Mouse (Mus musculus) heart, embryonic 14.5 days (tissue): ENCODE measurements around the gene Mcf2l. TPM values are rescaled to one million over a fixed set of nuclear protein-coding genes. Genes with fewer than 3 reads are reported as not detected.

ENCODE experiments used
- ATAC-seq: fragments of 200-750 bp; cut with Nextera tagmentation; 2 replicates; pipeline ENCODE4 v1.8.0; 2017; ENCODE audit warnings: low read depth, moderate TSS enrichment; ENCODE audit not compliant: insufficient number of reproducible peaks, insufficient read depth, low FRiP score
- H3K27ac ChIP-seq, 2 experiments: fragments of 200-500 bp in 1 of 2; fragments of 300-500 bp in 1 of 2; sonication (generic) in 1 of 2; replicated peaks in 1 of 2; 2 replicates each; pipeline ENCODE4 v1.5.1; 2012 to 2014; ENCODE audit warnings: low read depth in 2 of 2, low read length in 2 of 2, control low read depth in 1 of 2, mild to moderate bottlenecking in 1 of 2, mixed read lengths in 1 of 2; ENCODE audit not compliant: control insufficient read depth in 1 of 2, insufficient read depth in 1 of 2
- H3K27me3 ChIP-seq: fragments of 300-500 bp; sonication (generic); 2 replicates; pipeline ENCODE4 v1.6.1; 2014; ENCODE audit warnings: mild to moderate bottlenecking, low read length, control low read depth; ENCODE audit not compliant: control insufficient read depth, insufficient read depth
- H3K36me3 ChIP-seq: fragments of 300-500 bp; sonication (generic); 2 replicates; pipeline ENCODE4 v1.6.1; 2014; ENCODE audit warnings: mild to moderate bottlenecking, control low read depth, low read length, mixed read lengths; ENCODE audit not compliant: control insufficient read depth, insufficient read depth
- H3K4me1 ChIP-seq, 2 experiments: fragments of 200-500 bp in 1 of 2; fragments of 300-500 bp in 1 of 2; sonication (generic) in 1 of 2; 2 replicates each; pipeline ENCODE4 v1.6.1; 2012 to 2014; ENCODE audit warnings: low read length in 2 of 2, control low read depth in 1 of 2, mixed read lengths in 1 of 2; ENCODE audit not compliant: control insufficient read depth in 2 of 2, insufficient read depth in 2 of 2
- H3K4me2 ChIP-seq: fragments of 300-500 bp; sonication (generic); 2 replicates; pipeline ENCODE4 v1.6.1; 2014; ENCODE audit warnings: mild to moderate bottlenecking, low read length
- H3K4me3 ChIP-seq, 2 experiments: fragments of 200-500 bp in 1 of 2; fragments of 300-500 bp in 1 of 2; sonication (generic) in 1 of 2; 2 replicates each; pipeline ENCODE4 v1.5.1; 2012 to 2014; ENCODE audit warnings: low read length in 2 of 2, mild to moderate bottlenecking in 2 of 2, control low read depth in 1 of 2, low read depth in 1 of 2, moderate library complexity in 1 of 2; ENCODE audit not compliant: control insufficient read depth in 1 of 2, insufficient read depth in 1 of 2
- H3K9ac ChIP-seq: fragments of 300-500 bp; sonication (generic); 2 replicates; pipeline ENCODE4 v1.6.1; 2014; ENCODE audit warnings: mild to moderate bottlenecking, low read length
- H3K9me3 ChIP-seq: fragments of 300-500 bp; sonication (generic); 2 replicates; pipeline ENCODE4 v1.6.1; 2016; ENCODE audit warnings: low read length, control low read depth; ENCODE audit not compliant: control insufficient read depth
- WGBS: fragments of 180-500 bp; shearing (Covaris S2); extraction: QIAGEN DNeasy Blood & Tissue Kit; methylation state at CpG from one replicate; pipeline ENCODE4 v1.1.7; 2014; 5-methylcytosine and 5-hydroxymethylcytosine counted together
- polyA plus RNA-seq: library from polyadenylated mRNA; unstranded; fragments of >200 nt; fragmentation: Nextera tagmentation; extraction: Ambion mirVana; gene quantifications from 2 replicates; pipeline ENCODE4 v1.2.1, GENCODE M21; 2014

The Mcf2l gene
- polyA plus RNA-seq, 1 experiment from 2014 or later = 13.4 TPM

DNA sequence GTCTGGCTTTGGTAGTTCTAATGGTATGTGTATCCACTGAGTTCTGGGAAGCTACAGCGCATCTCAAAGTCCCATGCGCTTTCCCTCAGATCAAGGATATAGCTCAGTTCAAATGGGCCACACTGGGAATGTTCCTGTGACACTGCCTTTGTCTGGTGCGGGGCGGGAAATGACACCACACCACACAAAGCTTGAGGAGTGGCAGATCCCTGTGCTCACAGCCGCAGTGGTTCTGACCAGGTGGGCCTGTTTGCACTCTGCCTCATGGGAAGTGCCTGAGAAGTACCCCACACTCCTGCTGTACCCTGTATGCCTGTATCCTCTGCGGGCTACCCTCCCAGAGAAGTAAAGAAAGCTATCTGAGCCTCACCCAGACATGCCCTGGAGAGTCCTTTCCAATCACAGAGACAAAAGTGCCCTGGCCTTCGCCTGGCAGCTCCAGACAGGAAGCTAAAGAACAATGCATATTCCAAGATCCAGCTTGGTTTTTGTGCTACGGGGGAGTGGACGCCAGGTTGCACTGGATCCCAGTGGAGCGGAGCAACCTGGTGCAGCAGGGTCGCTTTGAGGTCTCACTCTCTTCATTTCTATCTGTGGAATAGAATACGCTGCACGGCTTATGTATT lies 30.3 kb downstream of the Mcf2l start:
- Histone ChIP-seq H3K36me3 (no peaks in the 10 kb centered on the region), H3K4me1 (peaks cover 6 to 8% of the 10 kb centered on the region in 2 experiments; a peak in 2 of 4 replicates), H3K27me3 (no peaks in the 10 kb centered on the region), H3K27ac (peak overlapping the region in 1 of 2 experiments; percentile 12; a peak in 2 of 4 replicates), H3K9me3 (no peaks in the 10 kb centered on the region), H3K9ac (no peak overlapping the region), H3K4me3 (no peak overlapping the region), H3K4me2 (no peak overlapping the region)
- WGBS = 80% methylated on average over 13 of the region's 13 CpGs
- no peak for ATAC-seq

DNA sequence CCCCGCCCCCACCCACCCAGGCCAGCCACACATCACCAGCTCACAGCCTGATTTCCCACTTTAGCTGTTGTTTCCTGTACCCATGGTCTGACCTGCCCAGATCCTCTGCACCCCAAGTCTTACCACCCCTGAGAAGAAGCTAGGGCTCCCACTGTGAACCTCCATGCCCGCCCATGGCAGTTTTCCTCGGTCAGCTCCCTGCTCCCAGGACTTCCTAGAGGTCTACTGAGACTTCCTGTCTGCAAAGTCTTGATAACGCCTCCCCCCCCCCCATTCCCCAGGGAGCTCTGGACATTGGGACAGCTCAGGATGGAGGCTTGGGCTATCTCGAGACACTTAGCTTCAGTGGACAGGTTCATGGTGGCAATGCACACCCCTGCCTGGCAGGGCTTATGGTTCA lies 31.5 kb downstream of the Mcf2l start:
- Histone ChIP-seq H3K4me1 (peaks cover 4 to 8% of the 10 kb centered on the region in 2 experiments; a peak in 2 of 4 replicates), H3K27ac (0 out of 4 replicates have a peak overlapping the region, but pooled peaks of 1 of the 2 experiments have one; percentile 20), H3K27me3 (no peaks in the 10 kb centered on the region), H3K4me3 (no peak overlapping the region), H3K9ac (no peak overlapping the region), H3K4me2 (no peak overlapping the region), H3K36me3 (no peaks in the 10 kb centered on the region), H3K9me3 (no peaks in the 10 kb centered on the region)
- 56% methylated on average over 5 of the region's 5 CpGs for WGBS
- ATAC-seq = no peak

DNA sequence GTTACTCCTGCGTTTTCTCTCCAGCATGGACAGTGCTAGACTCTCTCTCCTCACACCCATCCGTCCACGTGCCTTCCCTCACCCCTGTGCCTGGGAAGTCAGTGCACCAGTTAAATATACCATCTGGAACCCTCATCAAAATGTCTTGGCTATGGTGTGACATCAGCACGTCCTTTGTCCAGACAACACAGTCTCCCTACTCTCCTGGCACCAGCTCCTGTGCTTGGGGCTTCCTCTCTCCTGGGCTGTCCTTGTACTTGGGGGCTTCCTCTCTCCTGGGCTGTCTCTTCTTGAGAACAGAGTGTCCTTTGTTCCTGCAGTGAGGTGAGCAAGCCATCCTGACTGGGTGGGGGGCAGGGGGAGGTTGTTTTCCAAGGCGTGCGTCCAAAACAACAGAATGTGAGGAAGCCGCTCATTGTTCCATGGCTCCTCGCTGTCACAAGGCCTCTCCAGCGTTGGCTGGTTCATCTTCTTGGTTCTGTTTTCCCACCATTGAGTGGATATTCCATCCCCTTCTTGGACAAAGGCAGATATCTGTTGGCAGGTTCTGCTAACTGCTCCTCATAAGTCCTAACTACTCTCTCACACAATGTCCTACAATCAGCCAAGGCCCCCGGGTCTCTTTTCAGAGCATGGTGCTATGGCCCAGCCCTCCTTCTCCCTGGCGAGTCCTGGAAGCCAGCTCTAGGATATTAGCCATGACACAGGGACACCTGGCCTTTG lies 32.2 kb downstream of the Mcf2l start:
- Histone ChIP-seq H3K27ac (peak overlapping the region; percentile 36 to 66; a peak in 3 of 4 replicates), H3K36me3 (no peaks in the 10 kb centered on the region), H3K9ac (no peak overlapping the region), H3K4me1 (peaks cover 4 to 8% of the 10 kb centered on the region in 2 experiments; a peak in 2 of 4 replicates), H3K4me3 (no peak overlapping the region), H3K9me3 (no peaks in the 10 kb centered on the region), H3K4me2 (no peak overlapping the region), H3K27me3 (no peaks in the 10 kb centered on the region)
- no peak for ATAC-seq
- 68% methylated on average over 11 of the region's 11 CpGs for WGBS

DNA sequence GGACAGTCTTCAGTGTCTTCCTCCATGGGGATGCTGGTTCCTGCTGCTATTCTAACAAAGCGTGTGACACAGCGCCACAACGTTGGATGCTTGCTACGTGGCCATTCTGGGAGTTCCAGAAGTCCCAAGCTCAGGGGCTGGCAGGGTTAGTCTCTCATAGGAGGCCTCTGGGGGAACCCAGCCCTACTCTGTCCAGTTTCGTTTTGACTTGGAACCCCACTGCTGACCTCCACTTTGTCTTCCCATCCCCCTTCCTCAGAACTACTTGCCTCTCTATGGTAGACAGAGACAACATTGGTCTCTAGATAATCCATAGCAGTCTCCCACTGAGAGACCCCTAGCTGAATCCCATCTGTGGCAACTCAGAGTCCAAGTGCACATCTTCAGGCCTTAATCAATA lies 33.0 kb downstream of the Mcf2l start:
- Histone ChIP-seq H3K4me2 (no peak overlapping the region), H3K27ac (peak overlapping the region in 1 of 2 experiments; percentile 66; a peak in 2 of 4 replicates), H3K4me3 (no peak overlapping the region), H3K36me3 (no peaks in the 10 kb centered on the region), H3K27me3 (no peaks in the 10 kb centered on the region), H3K9ac (no peak overlapping the region), H3K4me1 (peaks cover 4 to 8% of the 10 kb centered on the region in 2 experiments; a peak in 2 of 4 replicates), H3K9me3 (no peaks in the 10 kb centered on the region)
- no peak for ATAC-seq
- 72% methylated on average over 5 of the region's 5 CpGs for WGBS

DNA sequence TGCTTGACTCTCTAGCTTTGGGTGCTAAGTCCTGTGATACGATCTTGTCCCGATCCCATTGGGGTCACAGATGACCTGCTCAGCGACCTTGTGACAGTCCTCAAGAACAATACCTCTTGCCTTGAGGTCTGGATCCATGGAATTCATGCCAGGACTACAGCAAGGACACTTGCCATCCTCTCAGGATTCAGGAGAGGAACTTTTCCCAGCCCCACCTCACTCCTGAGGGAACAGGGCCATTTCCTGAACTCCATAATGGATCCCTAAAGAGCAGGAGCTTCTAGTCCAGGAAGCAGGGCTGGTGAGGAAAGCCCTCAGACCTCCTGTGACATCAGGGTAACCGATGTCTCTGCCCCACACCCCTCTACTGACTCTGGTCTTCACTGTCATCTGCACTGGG lies 34.1 kb downstream of the Mcf2l start:
- no peak for ATAC-seq
- Histone ChIP-seq H3K36me3 (no peaks in the 10 kb centered on the region), H3K4me2 (no peak overlapping the region), H3K4me1 (peaks cover 4 to 8% of the 10 kb centered on the region in 2 experiments; a peak in 2 of 4 replicates), H3K9ac (no peak overlapping the region), H3K4me3 (no peak overlapping the region), H3K9me3 (no peaks in the 10 kb centered on the region), H3K27me3 (no peaks in the 10 kb centered on the region), H3K27ac (no peak overlapping the region)
- 78% methylated on average over 4 of the region's 4 CpGs for WGBS

DNA sequence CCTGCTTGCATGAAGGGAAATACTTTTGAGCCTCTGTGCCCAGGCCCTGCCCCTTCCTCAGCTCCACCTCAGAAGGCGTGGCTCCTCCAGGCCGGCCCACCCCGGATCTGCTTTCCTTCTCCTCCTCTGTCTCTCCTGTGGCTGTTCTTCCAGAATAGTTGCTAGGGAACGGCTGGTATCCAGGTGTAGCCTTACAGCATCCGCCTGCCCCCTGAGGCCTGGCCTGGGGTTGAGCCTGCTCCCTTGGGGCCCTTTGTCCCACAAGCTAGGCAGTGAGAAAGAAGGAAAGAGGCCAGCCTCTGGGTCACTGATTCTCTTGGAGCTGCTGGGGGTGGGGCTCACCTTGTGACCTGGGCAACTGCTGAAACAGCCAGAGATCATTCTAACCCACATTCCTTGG lies 38.4 kb downstream of the Mcf2l start:
- Histone ChIP-seq H3K4me1 (peaks cover 2 to 8% of the 10 kb centered on the region in 2 experiments; a peak in 2 of 4 replicates), H3K4me3 (no peak overlapping the region), H3K9ac (no peak overlapping the region), H3K36me3 (no peaks in the 10 kb centered on the region), H3K9me3 (no peaks in the 10 kb centered on the region), H3K27ac (no peak overlapping the region), H3K4me2 (no peak overlapping the region), H3K27me3 (peaks cover 8% of the 10 kb centered on the region; the same call in 1 of the 2 replicates)
- 43% methylated on average over 5 of the region's 5 CpGs for WGBS
- no peak for ATAC-seq

DNA sequence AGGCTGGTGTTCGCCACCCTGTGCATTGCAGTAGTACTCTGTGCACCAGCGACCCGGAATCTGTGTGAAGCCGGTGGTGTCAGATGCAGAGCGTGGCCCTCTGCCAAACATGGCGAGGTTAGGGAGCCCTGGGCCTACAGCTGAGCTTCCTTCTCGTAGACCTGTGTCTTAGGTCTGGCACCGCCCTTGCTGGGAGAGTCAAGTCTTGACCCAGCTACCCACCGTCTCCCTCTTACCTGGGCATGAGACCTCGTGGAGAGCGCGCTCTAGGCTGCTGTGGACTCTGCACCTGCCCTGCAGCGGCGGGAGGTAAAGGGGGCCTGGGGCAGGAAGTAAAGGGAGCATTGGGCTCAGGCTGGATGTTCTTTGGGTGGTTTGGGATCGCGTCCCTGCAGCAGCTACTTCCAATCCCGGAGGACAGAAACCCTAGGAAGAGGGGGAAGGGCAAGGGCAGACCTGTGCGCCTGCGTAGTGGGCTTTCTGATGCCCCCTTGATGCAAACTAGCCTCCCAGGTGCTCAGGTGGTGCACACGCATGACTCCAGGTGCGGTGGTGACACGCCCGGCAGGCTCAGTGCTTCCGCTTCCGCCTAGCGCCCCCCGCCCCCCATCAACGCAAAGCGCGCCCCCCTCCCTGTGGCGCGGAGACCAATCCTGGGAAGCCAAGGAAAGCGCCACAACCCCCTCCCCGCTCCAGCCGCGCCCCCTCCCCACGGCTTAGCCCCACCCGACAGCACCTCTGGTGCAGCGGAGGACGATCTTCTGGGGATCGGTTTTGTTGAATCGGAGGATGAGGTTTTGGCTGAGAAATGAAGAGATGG lies 41.8 kb downstream of the Mcf2l start:
- Histone ChIP-seq H3K27me3 (peaks cover 8% of the 10 kb centered on the region; the same call in 1 of the 2 replicates), H3K9me3 (no peaks in the 10 kb centered on the region), H3K9ac (peak overlapping the region; percentile 69), H3K4me3 (peak overlapping the region; percentile 49 to 52), H3K4me2 (peak overlapping the region; percentile 91), H3K4me1 (peaks cover 3 to 8% of the 10 kb centered on the region in 2 experiments; a peak in 2 of 4 replicates), H3K27ac (no peak overlapping the region), H3K36me3 (no peaks in the 10 kb centered on the region)
- no peak for ATAC-seq
- WGBS = 14% methylated on average over 42 of the region's 42 CpGs
